Comparison of ENCODE assay signal across 8 mouse cellular contexts in genomic region chr11:3331756-3332642, GRCm38 (mm10). TPM values are rescaled to one million over a fixed set of nuclear protein-coding genes. Genes with fewer than 3 reads are reported as not detected.
DNase-seq lines count a peak whose midpoint lies in the region; ATAC-seq and TF ChIP-seq lines count a peak whose summit lies in the region.

No protein-coding gene starts in this region.

- H3K4me3 ChIP-seq in bone marrow macrophage, adult 2 months (ENCODE audit: insufficient read depth, low read length) = peak overlapping the region; percentile 70
- H3K4me3 ChIP-seq in embryonic fibroblast, embryonic 13.5 days (ENCODE audit: insufficient read depth, low read length) = peak overlapping the region; percentile 63
- peak overlapping the region; percentile 65 for H3K4me3 ChIP-seq in heart, embryonic 10.5 days
- H3K4me3 ChIP-seq in kidney, embryonic 15.5 days (replicated peaks) = peak overlapping the region; percentile 53
- peak overlapping the region; percentile 52 for H3K4me3 ChIP-seq in limb, embryonic 15.5 days
- H3K4me3 ChIP-seq in midbrain, postnatal 0 days (ENCODE audit: low read depth, low read length) = peak overlapping the region; percentile 66

- peaks cover 3% of the 10 kb centered on the region; the same call in 1 of the 2 replicates for H3K36me3 ChIP-seq in heart, embryonic 10.5 days
- H3K36me3 ChIP-seq in kidney, embryonic 15.5 days = no peaks in the 10 kb centered on the region
- H3K36me3 ChIP-seq in limb, embryonic 15.5 days = peaks cover 5% of the 10 kb centered on the region; the same call in 1 of the 2 replicates
- H3K36me3 ChIP-seq in midbrain, postnatal 0 days (ENCODE audit: insufficient read depth, low read length) = peaks cover 12% of the 10 kb centered on the region

- peak; percentile 96 for ATAC-seq in kidney, embryonic 15.5 days (replicated peaks; ENCODE audit: low FRiP score)
- peak; percentile 94 for ATAC-seq in limb, embryonic 15.5 days (ENCODE audit: insufficient number of reproducible peaks, low FRiP score, low TSS enrichment, low read depth)
- ATAC-seq in midbrain, postnatal 0 days (ENCODE audit: low FRiP score) = peak; percentile 96

- WGBS in heart, embryonic 10.5 days = under 1% methylated on average over 74 of the region's 75 CpGs
- WGBS in kidney, embryonic 15.5 days = under 1% methylated on average over 75 of the region's 75 CpGs
- WGBS in limb, embryonic 15.5 days = under 1% methylated on average over 73 of the region's 75 CpGs
- WGBS in midbrain, postnatal 0 days = under 1% methylated on average over 51 of the region's 75 CpGs

- peak; percentile 95 to 97 for DNase-seq in B cell, adult 2 months
- peak; percentile 97 for DNase-seq in heart, embryonic 10.5 days (ENCODE audit: low spot score)
- peak; percentile 96 for DNase-seq in midbrain, postnatal 0 days (ENCODE audit: low spot score)
- DNase-seq in spleen, postnatal 14 days (ENCODE audit: low spot score in 2 of 2) = peak; percentile 79 to 84

- TF ChIP-seq POLR2A in bone marrow macrophage, adult 2 months (IDR thresholded peaks at IDR 0.05; ENCODE audit: borderline replicate concordance, low read depth, low read length) = no peak
- peak; percentile 73 for TF ChIP-seq POLR2A in embryonic fibroblast, embryonic 13.5 days (IDR thresholded peaks at IDR 0.05; ENCODE audit: low read depth, low read length)

- no peaks in the 10 kb centered on the region for H3K9me3 ChIP-seq in heart, embryonic 10.5 days
- no peaks in the 10 kb centered on the region for H3K9me3 ChIP-seq in kidney, embryonic 15.5 days (replicated peaks)
- H3K9me3 ChIP-seq in limb, embryonic 15.5 days = no peaks in the 10 kb centered on the region
- no peaks in the 10 kb centered on the region for H3K9me3 ChIP-seq in midbrain, postnatal 0 days (ENCODE audit: low read length)

- no peak for TF ChIP-seq CTCF in bone marrow macrophage, adult 2 months (IDR thresholded peaks at IDR 0.05; ENCODE audit: low read depth, low read length)
- no peak for TF ChIP-seq CTCF in embryonic fibroblast, embryonic 13.5 days (IDR thresholded peaks at IDR 0.05; ENCODE audit: borderline replicate concordance, insufficient read depth, low read length)
- TF ChIP-seq CTCF in midbrain, postnatal 0 days (IDR thresholded peaks at IDR 0.05) = peak; percentile 47

- H3K9ac ChIP-seq in kidney, embryonic 15.5 days = peak overlapping the region; percentile 62
- H3K9ac ChIP-seq in limb, embryonic 15.5 days = peak overlapping the region; percentile 39; the same call in 1 of the 2 replicates
- H3K9ac ChIP-seq in midbrain, postnatal 0 days (replicated peaks; ENCODE audit: low read length, poor library complexity, severe bottlenecking) = peak overlapping the region; percentile 66

- no peaks in the 10 kb centered on the region for H3K27me3 ChIP-seq in heart, embryonic 10.5 days (ENCODE audit: insufficient read depth, poor library complexity, severe bottlenecking)
- no peaks in the 10 kb centered on the region for H3K27me3 ChIP-seq in kidney, embryonic 15.5 days
- H3K27me3 ChIP-seq in limb, embryonic 15.5 days = no peaks in the 10 kb centered on the region
- H3K27me3 ChIP-seq in midbrain, postnatal 0 days (ENCODE audit: insufficient read depth, low read length) = no peaks in the 10 kb centered on the region

- peak overlapping the region; percentile 99 for H3K4me2 ChIP-seq in kidney, embryonic 15.5 days
- peak overlapping the region; percentile 99 for H3K4me2 ChIP-seq in limb, embryonic 15.5 days
- H3K4me2 ChIP-seq in midbrain, postnatal 0 days (ENCODE audit: low read depth, low read length, poor library complexity, severe bottlenecking) = peak overlapping the region; percentile 99

- H3K27ac ChIP-seq in bone marrow macrophage, adult 2 months (ENCODE audit: insufficient read depth, low read depth, low read length) = peak overlapping the region; percentile 93
- peak overlapping the region; percentile 94 for H3K27ac ChIP-seq in embryonic fibroblast, embryonic 13.5 days (ENCODE audit: insufficient read depth, low read length)
- peak overlapping the region; percentile 88 for H3K27ac ChIP-seq in heart, embryonic 10.5 days
- H3K27ac ChIP-seq in kidney, embryonic 15.5 days = peak overlapping the region; percentile 80
- peak overlapping the region; percentile 77 for H3K27ac ChIP-seq in limb, embryonic 15.5 days
- peak overlapping the region; percentile 89 for H3K27ac ChIP-seq in midbrain, postnatal 0 days (ENCODE audit: low read depth, low read length)

- peaks cover 28% of the 10 kb centered on the region for H3K4me1 ChIP-seq in bone marrow macrophage, adult 2 months (ENCODE audit: control insufficient read depth, insufficient read depth, low read length)
- peaks cover 29% of the 10 kb centered on the region for H3K4me1 ChIP-seq in embryonic fibroblast, embryonic 13.5 days (ENCODE audit: control insufficient read depth, insufficient read depth, low read length)
- peaks cover 61% of the 10 kb centered on the region for H3K4me1 ChIP-seq in heart, embryonic 10.5 days
- H3K4me1 ChIP-seq in kidney, embryonic 15.5 days = peaks cover 46% of the 10 kb centered on the region
- H3K4me1 ChIP-seq in limb, embryonic 15.5 days = peaks cover 53% of the 10 kb centered on the region
- no peaks in the 10 kb centered on the region for H3K4me1 ChIP-seq in midbrain, postnatal 0 days (ENCODE audit: insufficient read depth, low read length)

RNA-seq across cellular contexts. Expression of gene Pik3ip1, which starts 1.8 kb away (rescaled TPM):
- 1.6 and 1.7 TPM in 2 replicates for polyA plus RNA-seq in bone marrow macrophage, adult 2 months (2012; ENCODE audit: insufficient read depth, insufficient read length, missing spikeins)
- polyA plus RNA-seq in embryonic fibroblast, embryonic 13.5 days (2011; ENCODE audit: insufficient read length, low read depth, missing spikeins) = 21.1 and 22.8 TPM in 2 replicates
- polyA plus RNA-seq in heart, embryonic 10.5 days (2016; fragmentation: Nextera tagmentation; extraction: Ambion mirVana) = 7.9 and 9.5 TPM in 2 replicates
- 11.4 and 13.2 TPM in 2 replicates for polyA plus RNA-seq in kidney, embryonic 15.5 days (2015; fragmentation: Nextera tagmentation; extraction: Ambion mirVana)
- 15.6 and 17.9 TPM in 2 replicates for polyA plus RNA-seq in limb, embryonic 15.5 days (2015; fragmentation: Nextera tagmentation; extraction: Ambion mirVana)
- 42.5 and 43.4 TPM in 2 replicates for total RNA-seq in midbrain, postnatal 0 days (2014; rRNA removed)
- polyA plus RNA-seq in midbrain, postnatal 0 days (2015; fragmentation: Nextera tagmentation; extraction: Ambion mirVana) = 34.7 and 37.5 TPM in 2 replicates

RNA-seq across cellular contexts. Expression of gene Patz1, which starts 43.3 kb away (rescaled TPM):
- 29.9 and 32.2 TPM in 2 replicates for polyA plus RNA-seq in bone marrow macrophage, adult 2 months (2012; ENCODE audit: insufficient read depth, insufficient read length, missing spikeins)
- 23.4 and 26.5 TPM in 2 replicates for polyA plus RNA-seq in embryonic fibroblast, embryonic 13.5 days (2011; ENCODE audit: insufficient read length, low read depth, missing spikeins)
- polyA plus RNA-seq in heart, embryonic 10.5 days (2016; fragmentation: Nextera tagmentation; extraction: Ambion mirVana) = 32.0 and 49.1 TPM in 2 replicates
- polyA plus RNA-seq in kidney, embryonic 15.5 days (2015; fragmentation: Nextera tagmentation; extraction: Ambion mirVana) = 57.3 and 60.4 TPM in 2 replicates
- polyA plus RNA-seq in limb, embryonic 15.5 days (2015; fragmentation: Nextera tagmentation; extraction: Ambion mirVana) = 28.4 and 32.3 TPM in 2 replicates
- total RNA-seq in midbrain, postnatal 0 days (2014; rRNA removed) = 79.3 and 81.3 TPM in 2 replicates
- 36.3 and 39.3 TPM in 2 replicates for polyA plus RNA-seq in midbrain, postnatal 0 days (2015; fragmentation: Nextera tagmentation; extraction: Ambion mirVana)

Comparison
In these comparisons a context has a peak if more than half of its experiments do, and no peak if none do; other contexts are left out.
1. Peak in every context shown above with its lines: DNase-seq, ATAC-seq, H3K4me3 ChIP-seq and H3K27ac ChIP-seq.